Mouse (Mus musculus): ENCODE data around the gene Theg.

DNA sequence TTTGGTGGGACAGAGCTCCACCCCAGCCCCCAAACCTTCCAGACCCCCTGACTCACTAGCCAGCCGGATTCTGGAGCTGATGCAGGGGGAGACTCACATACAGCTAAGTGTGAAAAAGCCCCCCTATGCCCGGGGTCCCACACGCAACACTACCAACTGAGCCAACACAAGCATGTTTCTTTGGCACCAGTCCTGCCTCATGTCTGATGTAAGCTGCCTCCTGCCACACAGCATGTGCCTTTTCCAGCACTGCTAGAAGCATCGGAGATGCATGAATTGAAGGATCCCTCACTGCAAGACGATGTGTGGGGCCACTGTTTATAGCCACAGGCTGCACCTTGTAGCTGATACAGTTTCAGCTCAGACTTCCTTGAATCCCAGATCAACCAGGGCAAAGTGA, 41.2 kb upstream of the Theg start:
- TF ChIP-seq CTCF (IDR thresholded peaks at IDR 0.05; ENCODE audit: low read depth) (no peak), EP300 (optimal IDR thresholded peaks at IDR 0.05) (no peak)
